Mouse (Mus musculus): ENCODE data around the gene Pirt.

Gene Pirt

GRCm38 (mm10) chr11:66911811-66912210 lies at the start of gene Pirt:
Pirt (plus strand) TSS chr11:66911981.
- DNase-seq (ENCODE audit: low spot score), result no peak

- peak; percentile 85 for DNase-seq (ENCODE audit: low spot score)
Measured at GRCm38 (mm10) chr11:66871701-66872100, 40.1 kb upstream of the Pirt start.

- no peak for DNase-seq (ENCODE audit: low spot score)
Measured at GRCm38 (mm10) chr11:66872773-66873470, 38.9 kb upstream of the Pirt start.

GRCm38 (mm10) chr11:66881291-66881690 lies 30.5 kb upstream of the Pirt start:
- no peak for DNase-seq (ENCODE audit: low spot score)

GRCm38 (mm10) chr11:66882224-66883040 lies 29.3 kb upstream of the Pirt start:
- DNase-seq (ENCODE audit: low spot score), result no peak

- no peak for DNase-seq (ENCODE audit: low spot score)
Measured at GRCm38 (mm10) chr11:66892536-66892935, 19.2 kb upstream of the Pirt start.

- no peak for DNase-seq (ENCODE audit: low spot score)
Measured at GRCm38 (mm10) chr11:66898747-66899146, 13.0 kb upstream of the Pirt start.

GRCm38 (mm10) chr11:66899426-66899825 lies 12.4 kb upstream of the Pirt start:
- DNase-seq (ENCODE audit: low spot score), result peak; percentile 87

- no peak for DNase-seq (ENCODE audit: low spot score)
Measured at GRCm38 (mm10) chr11:66902801-66903200, 9.0 kb upstream of the Pirt start.

GRCm38 (mm10) chr11:66905617-66906384 lies 6.0 kb upstream of the Pirt start:
- DNase-seq (ENCODE audit: low spot score), result peak; percentile 85

- DNase-seq (ENCODE audit: low spot score), result no peak
Measured at GRCm38 (mm10) chr11:66912531-66913458, 1.0 kb downstream of the Pirt start.

GRCm38 (mm10) chr11:66914249-66914648 lies 2.5 kb downstream of the Pirt start:
- DNase-seq (ENCODE audit: low spot score), result peak; percentile 46

- DNase-seq (ENCODE audit: low spot score), result no peak
Measured at GRCm38 (mm10) chr11:66920012-66920411, 8.2 kb downstream of the Pirt start.

- DNase-seq (ENCODE audit: low spot score), result no peak
Measured at GRCm38 (mm10) chr11:66924095-66924823, 12.5 kb downstream of the Pirt start.

- no peak for DNase-seq (ENCODE audit: low spot score)
Measured at GRCm38 (mm10) chr11:66928311-66928710, 16.5 kb downstream of the Pirt start.

- no peak for DNase-seq (ENCODE audit: low spot score)
Measured at GRCm38 (mm10) chr11:66932827-66933599, 21.2 kb downstream of the Pirt start.

GRCm38 (mm10) chr11:66934428-66935173 lies 22.8 kb downstream of the Pirt start:
- DNase-seq (ENCODE audit: low spot score), result no peak

- DNase-seq (ENCODE audit: low spot score), result no peak
Measured at GRCm38 (mm10) chr11:66942011-66942410, 30.2 kb downstream of the Pirt start.

GRCm38 (mm10) chr11:66945224-66945767 lies 33.5 kb downstream of the Pirt start:
- no peak for DNase-seq (ENCODE audit: low spot score)

All from embryo, embryonic 10 days (tissue).